Mouse (Mus musculus) mesoderm, embryonic 11.5 days (tissue): ENCODE results near the gene Ldlrad3.

ENCODE experiments used
- DNase-seq: peaks from one replicate; pipeline ENCODE4 v3.0.0-alpha.2; 2012; ENCODE audit warnings: low read depth, low spot score

Ldlrad3 gene

DNA sequence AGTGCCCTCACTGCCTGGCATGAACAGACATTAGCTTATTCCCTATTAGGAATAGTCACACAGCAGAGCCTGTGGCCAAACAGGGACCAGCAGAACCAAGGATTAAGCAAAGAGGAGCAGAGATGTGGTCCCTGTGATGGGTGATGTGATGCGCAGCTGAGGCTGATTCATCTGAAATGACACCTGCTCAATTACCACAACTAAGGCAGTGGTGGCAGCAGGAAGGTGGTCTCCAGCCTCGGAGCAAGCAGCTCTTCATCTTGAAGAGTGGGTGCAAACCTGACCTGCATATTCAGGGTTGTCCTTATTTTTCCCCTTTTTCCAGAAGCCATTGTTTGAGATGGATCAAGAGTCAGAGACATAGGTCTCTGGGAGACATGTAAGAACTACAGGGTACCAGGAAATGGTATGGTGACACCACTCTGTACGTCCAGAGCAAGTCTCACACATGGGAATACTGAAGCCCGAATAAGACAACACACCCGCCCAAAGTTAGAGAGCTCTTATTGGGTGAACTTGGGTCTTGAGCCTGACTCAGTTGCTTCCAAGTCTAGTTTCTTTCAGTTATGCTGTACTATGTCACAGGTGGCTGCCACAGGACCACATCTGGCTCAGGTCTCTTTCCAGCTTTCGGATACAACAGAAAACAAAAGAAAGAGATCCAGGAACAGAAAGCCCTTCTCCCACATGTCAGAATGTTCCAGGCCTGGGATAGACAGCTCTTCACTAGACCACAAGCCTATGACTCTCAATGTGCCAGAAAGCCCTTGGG lies 112.7 kb downstream of the Ldlrad3 start:
- no peak for DNase-seq

DNA sequence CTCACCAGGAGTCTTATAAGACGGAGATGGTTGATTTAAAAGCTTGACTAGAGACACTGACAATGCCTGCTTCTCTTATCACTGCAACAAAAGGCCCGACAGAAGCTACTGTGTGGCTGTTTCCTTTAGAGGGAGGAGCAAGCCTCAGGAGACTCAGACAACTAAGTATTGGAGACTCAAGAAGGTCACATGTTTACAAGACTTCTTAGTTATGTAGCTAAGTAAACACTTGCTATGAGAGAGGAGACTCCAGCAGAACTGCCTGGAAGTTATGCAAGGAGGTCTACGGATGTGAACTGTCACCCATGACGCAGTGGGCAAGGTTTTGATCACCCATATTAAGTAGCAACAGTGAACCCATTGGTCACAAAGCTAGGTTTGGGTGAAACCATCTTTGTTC lies 113.3 kb downstream of the Ldlrad3 start:
- DNase-seq, result no peak

DNA sequence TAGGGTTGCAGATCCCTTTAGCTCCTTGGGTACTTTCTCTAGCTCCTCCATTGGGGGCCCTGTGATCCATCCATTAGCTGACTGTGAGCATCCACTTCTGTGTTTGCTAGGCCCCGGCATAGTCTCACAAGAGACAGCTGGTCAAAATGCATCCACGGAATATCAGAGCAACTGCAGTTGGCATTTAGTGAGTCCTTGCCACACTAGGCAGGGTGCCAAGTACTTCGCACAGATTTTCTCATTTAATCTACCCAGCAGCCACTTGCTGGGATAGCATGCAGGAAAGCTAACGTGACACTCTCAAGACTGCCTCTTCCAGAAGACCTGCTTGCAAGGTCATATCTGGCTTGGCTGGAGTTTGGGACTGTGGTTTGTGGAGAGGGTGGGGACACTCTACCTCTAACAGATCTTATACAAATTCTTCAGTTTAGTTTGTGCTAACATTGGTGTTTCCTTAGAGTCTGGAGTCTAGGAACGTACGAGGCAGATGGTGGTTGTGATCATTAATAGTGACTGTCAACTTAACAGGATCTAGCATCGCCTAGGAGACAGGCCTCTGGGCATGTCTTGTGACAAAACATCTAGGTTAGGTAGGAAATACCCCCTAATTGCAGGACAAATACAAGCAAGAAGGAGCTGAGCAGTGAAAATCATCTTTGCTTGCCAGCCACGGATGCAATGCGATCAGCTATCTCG lies 115.0 kb downstream of the Ldlrad3 start:
- no peak for DNase-seq

DNA sequence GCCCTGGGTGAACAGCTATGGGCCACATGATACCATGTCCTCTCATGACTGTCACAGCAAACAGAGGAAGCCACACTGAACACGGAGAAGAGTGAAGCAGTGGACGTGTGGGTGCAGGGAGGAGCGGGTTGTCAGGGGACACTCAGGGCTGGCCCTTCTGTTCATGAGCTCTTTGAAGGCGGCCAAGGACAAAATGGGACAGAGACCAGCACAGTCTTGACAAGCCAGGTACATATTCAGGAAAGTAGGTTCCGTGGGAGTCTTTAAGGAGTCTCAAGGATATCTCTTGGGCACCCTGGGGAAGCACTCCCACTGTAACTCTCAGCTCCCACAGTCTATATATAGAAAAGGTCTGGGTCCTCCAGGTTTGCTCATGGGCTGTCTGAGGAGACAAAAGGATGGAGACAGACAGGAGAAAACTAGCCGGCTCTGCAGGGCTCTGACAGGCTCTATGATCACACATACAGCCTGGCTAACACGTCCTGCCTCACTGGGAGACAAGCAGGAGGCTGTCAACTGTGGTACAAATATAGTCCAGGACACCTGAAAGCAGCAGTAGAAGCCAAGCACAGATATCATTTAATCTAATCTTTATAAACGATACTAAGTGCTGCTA lies 121.3 kb downstream of the Ldlrad3 start:
- DNase-seq, result no peak

DNA sequence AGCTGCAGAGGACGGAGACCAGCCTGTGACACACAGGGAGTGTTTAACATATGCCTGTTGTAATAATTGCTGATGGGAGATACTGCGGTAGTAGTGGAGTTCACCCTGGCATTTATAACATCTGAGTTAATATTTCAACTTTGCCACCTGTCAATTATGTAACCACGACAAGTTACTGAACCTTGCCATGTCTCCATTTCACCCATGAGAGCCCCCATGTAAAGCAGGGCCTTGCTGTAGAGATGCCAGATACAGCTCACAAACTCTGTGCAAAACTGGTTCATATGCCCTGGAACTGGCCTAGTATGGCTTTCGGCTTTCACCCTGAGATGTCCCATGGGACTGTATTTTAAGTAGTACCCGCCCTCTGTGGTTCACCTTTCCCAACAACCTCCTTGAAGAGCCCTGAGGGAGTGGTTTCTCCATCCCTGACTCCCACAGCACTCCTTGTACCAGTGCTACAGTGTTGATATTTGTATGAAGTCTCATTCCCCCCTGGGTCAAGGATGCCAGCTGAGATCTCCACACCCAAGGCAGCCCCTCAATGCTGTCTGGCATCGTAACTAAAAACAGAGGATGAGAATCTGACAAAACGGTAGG lies 122.2 kb downstream of the Ldlrad3 start:
- no peak for DNase-seq

DNA sequence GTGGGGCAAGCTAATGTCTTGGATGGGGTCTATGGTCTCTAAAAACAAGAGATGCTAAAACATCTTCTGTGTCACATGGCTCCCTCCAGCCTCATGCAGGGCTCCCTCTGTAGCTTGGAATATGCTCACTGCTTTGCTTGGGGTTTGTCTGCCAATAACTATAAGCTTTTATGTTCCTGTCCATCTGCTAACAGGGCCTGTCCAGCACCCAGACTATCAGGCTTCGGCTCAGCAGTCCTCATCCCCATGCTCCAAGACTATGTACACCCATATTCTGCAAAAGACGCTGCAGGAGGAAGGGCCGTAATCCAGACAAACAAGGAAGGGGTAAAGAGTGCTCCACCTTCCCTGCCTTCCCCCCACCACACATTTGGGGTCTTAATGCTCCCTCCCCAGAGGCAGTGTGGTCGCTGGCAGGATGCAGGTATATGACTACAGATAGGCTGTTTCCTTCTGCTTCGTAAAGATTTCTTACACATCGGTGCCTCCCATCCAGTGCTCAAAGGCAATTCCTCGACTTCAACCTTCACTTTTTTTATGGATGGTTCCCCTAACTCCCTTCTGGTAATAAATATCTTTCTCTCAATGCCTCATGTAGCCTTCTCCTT lies 123.2 kb downstream of the Ldlrad3 start:
- DNase-seq, result no peak

DNA sequence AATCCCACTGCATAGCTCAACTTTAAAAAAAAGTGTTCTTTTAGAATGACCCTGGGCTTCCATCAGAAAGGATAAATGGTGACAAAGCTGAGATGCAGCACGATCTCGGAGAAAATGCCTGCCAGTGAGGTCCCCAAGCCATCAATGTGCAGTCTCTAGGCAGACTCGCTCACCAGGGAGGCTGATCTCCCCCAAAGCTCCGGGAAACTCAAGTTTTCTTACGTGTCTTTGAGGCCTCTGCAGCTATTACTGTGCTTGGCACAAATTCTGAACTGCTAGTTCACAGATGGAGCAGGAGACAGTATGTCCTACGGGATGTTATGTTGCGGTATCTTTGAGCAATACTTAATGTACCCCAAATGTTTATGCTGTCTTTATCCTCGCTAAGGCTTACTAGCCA lies 124.3 kb downstream of the Ldlrad3 start:
- DNase-seq, result no peak

DNA sequence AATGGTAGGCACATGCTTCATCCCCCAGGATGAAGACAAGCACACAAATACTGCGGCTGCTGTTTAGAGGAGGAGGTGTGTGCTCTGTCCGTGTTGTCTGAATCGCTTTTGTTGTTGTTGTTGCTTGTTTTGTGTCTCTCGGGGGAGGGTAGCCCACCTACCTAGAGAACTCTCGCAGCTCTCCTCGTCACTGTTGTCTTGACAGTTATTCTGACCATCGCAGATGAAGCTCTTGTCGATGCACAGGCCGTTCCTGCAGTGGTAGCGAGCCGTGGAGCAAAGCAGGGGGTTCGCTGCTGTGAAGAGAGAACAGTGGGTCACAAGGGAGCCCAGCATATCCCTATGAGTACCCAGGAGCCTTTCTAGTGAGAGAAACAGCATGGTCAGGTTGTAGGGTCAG lies 128.4 kb downstream of the Ldlrad3 start:
- DNase-seq, result no peak

DNA sequence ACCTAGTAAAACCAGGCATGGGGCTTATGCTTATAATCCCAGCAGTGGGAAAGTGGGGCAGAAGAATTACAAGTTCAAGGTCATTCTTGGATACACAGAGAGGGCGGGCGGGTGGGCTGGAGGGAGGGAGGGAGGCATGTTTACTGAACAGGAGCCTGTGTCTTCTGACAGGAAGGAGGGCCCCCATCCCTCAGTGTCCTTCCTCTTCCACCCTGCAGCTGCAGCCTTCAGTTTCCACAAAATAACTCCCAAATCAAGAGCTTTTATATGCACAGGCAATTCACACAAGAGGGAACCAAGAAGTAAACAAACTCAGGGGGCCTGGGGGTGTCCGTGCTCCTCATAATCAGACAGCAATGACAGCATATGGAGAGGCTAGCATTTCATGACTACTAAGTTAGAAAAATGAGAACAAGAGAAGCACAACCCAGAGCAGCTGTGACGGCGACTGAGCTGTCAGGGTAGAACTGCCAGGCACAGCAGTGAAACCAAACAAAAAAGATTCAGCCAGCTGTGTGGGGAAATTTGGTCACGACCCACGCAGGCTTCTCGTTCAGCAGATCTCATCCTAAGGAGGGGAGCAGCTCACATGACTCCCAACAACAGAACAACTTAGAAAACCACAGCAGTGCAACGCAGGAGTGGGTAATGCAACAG lies 129.0 kb downstream of the Ldlrad3 start:
- no peak for DNase-seq

DNA sequence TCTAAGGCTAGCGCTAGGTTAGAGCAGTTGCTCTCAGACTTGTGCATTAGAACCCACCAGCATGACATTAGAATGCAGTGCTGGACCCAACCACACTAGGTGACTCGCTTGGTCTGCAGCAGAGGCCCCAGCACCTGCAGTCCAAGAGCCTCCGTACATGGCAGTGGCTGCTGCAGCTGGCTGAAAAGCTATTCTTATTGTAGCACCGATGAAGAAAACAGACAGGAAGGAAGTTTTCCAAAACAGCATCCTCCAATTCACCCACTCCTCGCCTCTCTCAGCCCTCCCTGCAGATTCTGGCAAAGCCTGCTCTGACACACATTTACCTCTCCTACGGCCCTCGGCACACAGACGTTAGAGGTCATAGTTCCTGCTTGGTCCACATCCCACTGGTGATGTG lies 130.0 kb downstream of the Ldlrad3 start:
- DNase-seq, result no peak

DNA sequence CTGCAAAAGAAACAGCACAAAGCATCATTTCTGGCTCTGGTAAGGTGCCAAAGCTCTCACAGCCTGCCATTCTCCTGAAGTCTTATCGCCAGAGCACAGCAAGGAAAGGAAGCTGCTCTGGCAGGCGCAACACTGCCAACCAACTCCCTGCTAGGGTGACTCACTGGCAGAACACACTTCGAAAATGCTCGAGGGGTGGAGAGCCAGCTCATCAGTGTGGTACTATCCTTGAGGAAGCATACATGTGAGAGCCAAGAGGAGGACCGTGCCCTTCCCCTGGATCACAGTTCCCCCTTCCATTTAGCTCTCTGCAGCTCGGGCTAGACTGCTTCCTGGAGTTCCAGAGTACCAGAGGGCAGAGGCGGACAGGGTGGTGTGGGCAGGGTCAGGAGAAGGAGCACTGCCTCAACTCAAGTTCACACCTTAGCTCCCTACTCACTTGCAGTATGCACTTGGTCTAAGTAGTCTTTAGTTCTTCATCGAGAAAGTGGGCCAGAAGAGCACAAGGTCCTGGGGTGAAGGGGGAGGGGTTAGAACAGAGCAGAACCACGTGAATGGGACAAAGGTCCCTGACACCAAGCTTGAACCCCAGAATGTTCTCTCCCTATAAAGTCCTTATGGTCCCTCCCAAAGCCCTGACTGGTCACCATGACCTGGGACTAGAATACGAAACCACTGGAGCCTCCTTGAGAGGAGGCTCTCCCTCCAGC lies 133.1 kb downstream of the Ldlrad3 start:
- no peak for DNase-seq

DNA sequence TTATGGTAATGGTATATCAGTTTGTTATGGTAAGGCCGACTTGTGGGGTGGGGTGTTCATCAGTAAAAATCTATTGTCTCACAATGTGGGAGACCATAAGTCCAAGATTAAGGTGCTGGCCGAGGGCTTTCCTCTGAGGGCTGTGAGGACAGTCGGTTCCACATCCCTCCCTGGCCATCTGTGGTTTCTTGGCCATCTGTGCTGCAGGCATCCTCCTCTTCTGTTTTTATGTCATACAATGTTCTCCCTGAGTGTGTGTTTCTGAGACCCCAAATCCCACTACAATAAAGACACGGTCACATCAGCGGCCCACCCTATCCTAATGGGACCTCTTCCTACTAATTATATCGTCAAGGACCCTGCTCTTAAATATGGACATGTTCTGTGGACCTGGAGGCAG lies 133.8 kb downstream of the Ldlrad3 start:
- no peak for DNase-seq

DNA sequence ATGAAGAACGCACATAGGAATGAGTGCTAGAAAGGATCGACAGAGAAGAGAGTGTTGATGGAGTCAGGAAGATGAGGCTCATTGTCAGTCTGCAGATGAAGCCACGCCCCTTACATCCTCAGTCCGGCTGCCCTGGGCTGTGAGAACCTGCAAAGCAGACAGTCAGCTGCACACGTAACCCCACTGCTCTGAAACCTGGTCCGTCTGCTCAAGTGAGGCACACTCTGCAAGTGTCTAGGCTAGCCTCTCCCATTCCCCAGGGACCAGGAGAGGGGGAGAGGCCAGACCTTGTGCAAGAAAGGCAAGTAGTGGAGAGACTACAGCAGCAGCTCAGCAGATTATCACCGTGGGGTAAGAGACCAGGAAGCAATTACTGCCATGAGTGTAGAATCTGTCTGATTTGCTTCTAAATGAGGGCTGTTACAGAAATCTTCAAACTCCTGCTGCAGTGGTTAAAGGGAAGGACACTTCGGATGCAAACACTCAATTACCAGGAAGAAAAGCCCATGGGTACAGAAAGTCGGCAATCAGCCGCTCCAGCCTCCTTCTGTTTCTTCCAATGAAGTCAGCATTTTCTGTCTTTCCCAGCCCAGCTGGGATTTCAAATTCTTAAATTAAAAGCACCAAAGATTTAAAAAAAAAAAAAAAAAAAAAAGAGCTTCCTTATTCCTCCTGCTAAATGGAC lies 136.2 kb downstream of the Ldlrad3 start:
- no peak for DNase-seq

DNA sequence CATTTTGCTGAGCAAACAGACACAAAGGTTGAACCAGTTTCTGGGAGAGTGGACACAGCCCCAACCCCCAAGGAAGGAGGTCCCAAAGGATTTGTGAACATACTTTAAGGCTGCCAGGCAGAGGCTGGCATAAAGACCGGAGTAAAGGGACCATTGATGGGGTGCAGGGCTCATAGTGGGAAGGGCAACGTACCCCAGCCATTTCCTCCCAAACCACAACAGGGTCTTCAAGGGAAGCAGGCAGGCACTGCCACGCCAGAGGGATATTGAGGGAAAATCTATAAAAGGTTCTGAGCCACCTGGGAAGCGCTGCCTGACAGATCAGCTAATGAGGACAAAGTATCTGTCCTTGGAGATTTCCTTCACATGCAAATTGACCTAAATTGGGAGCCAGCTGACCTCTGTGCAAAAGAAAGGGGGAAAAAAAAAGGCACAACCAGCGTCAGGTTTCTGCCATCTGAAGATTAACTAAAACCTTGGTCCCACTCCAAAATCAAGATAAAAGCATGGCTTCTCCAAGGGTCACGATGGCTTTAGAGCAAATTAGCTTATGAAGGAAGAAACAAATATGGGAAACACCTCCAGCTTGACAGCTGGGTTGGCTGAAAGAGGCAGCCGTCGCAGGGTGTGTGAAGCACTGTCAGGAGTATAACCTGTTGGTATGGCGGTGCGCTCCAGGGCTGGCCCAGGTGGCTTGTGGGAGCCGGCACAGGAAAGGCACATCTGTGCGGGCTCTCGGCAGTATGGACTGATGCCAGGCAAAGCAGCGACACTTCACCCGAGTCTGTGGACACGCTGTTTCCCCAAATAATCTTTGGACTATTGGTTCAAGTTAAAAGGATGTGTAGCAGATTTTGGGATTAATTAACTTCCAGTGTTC lies 137.6 kb downstream of the Ldlrad3 start:
- DNase-seq, result no peak

DNA sequence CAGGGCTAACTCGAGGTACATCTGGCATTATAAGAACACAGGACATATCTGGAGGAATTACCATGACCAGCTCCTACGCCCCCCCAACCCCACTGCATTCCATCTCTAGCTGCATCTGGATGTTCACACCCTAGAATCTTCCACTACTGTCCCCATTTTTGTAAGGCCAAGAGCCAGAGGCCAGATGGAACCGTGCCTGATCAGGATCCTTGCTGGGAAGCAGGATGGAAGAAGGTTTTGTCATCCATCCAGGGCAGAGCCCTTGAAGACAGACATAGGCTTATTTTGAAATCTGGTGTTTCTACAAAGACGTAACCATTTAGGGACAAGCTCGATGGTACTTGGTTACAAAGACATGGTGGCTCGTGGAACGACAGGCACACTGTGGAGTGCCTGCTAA lies 139.7 kb downstream of the Ldlrad3 start:
- no peak for DNase-seq

DNA sequence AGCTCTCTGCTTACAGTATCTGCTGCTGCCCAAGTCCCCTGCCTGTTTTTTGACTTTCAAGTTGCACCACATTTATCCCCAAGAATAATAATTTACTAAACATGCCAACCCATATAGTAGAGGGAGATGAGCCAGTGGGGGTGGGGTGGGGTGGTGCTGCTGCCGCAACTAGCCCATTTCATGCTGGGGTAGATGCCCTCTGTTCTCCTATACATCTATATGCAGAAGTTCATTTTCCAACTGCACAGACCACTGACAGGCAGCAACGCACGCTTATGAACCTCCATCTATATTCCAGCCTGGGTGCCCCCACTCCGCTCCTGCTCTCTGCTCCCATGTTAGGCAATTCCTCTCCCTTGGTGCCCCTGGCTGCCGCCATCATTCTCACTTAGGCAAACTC lies 145.7 kb downstream of the Ldlrad3 start:
- no peak for DNase-seq

DNA sequence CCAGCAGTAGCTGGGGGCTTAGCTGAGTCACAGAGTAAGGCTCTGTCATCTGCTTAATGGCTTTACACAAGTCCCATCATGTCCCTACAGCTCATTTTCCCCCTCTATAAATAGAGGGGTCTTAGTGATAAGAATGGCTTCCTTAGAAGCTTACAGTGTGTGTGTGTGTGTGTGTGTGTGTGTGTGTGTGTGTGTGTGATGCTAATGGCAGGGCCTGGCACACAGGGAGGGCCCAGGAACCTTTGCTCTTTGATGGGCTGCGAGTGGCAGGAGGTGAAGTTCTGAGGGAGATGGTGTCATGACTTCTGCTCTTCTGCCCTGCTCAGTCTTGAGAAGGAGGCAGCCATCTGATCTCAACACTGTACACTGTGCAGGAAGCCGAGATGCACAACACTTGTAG lies 146.2 kb downstream of the Ldlrad3 start:
- no peak for DNase-seq

DNA sequence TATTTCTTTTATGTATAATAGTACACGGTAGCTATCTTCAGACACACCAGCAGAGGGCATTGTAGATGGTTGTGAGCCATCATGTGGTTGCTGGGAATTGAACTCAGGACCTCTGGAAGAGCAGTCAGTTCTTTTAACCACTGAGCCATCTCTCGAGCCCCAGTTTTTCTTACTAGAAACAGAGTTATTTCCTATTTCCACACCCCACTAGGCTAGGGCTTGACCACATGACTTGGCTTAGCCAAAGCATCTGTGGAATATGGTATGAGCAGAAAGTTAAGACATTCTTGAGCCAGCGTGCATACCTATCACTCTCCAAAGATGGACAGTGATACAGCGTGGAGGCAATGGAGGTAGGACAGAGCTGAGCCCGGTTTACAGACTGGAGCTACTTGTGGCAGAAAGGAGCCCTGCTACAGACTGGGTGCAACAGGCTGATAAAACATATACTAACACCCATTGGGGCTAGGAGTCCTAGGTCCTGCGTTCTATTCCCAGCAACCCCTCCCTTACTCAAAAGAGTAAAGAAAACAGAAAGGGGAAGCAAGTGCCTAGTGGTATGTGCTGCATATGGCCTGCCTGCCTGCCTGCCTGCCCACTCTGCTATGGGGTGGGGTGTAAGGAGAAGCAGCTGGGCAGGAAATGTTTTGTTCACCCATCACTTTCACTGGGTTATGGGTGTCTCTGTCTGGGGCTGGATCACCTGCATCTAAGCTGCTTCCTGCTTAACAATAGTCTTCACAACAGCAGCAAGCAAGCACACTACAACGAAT lies 147.1 kb downstream of the Ldlrad3 start:
- DNase-seq, result no peak
